Mouse (Mus musculus) ovary, postnatal 14 days (tissue): ENCODE results near the gene Krt79.

ENCODE experiments used
- DNase-seq: peaks from one replicate; pipeline ENCODE4 v3.0.0; 2022; ENCODE audit warnings: low spot score

Gene Krt79

GRCm38 (mm10) chr15:101940274-101940829, at the start of gene Krt79:
Gene Krt79, minus strand, starts transcription at chr15:101940324.
- no peak for DNase-seq

GRCm38 (mm10) chr15:101988714-101989113, 48.6 kb upstream of the Krt79 start:
- no peak for DNase-seq

DNA sequence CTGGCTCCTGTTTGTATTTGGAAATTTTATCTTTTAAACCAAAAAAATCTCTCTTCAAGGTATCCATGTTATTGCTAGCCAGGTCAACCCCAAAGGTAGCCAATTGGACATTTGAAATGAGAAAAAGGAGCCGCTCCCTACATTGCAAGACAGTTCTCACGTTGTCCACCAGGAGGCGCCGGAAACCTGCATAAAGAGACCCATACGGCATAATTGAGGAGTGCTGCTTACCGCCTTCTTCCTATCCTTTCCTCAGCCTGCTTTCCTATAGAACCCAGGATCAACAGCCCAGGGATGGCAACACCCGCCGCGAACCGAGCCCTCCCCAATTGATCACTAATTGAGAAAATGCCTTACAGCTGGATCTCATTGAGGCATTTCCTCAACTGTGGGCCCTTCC, 48.0 kb upstream of the Krt79 start:
- DNase-seq, result peak; percentile 89

DNA sequence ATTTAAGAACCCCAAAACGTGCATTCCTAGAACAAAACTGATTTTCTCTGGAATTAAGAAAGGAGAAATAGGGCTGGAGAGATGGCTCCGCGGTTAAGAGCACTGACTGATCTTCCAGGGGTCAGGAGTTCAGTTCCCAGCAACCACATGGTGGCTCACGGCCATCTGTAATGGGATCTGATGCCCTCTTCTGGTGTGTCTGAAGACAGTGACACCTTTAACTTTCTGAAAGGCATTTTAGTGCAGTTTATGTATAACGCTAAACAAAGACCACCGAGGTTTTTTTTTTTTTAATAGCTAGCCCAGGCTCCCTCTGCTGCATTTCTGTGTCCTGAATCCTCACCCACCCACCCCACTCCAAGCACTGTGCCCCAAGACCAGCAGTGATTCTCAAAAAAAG, 44.6 kb upstream of the Krt79 start:
- DNase-seq, result no peak

DNA sequence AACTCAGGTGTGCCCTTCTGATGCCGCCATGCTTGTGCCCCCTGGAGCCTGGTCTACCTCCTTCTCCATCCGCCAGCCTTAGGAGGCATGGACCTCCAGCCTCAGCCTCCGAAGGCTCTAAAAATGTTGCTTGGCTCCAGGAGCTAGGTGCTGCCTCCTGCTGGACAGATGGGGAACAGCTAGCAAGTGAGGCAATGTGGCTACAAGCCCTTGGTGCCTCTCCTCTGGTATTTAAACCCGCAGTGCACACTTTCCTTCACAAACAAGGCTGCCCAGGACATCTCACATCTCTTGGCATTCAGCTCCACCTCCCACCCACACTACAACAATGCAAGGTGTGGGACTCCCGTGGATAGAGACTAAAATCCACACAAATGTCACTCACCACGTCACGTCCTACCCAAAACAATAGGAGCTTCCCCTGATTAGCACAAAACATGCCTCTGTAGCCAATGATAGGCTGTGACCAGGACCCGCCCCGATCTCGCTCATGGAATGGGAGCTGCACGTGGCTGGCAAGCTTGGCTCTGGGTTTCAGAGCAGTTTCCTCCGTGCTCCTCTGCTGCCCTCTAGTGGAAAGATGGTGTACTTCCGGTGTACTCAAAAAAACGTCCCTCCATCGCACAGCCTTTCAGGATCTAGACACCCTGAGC, 44.0 kb upstream of the Krt79 start:
- peak; percentile 96 for DNase-seq

DNA sequence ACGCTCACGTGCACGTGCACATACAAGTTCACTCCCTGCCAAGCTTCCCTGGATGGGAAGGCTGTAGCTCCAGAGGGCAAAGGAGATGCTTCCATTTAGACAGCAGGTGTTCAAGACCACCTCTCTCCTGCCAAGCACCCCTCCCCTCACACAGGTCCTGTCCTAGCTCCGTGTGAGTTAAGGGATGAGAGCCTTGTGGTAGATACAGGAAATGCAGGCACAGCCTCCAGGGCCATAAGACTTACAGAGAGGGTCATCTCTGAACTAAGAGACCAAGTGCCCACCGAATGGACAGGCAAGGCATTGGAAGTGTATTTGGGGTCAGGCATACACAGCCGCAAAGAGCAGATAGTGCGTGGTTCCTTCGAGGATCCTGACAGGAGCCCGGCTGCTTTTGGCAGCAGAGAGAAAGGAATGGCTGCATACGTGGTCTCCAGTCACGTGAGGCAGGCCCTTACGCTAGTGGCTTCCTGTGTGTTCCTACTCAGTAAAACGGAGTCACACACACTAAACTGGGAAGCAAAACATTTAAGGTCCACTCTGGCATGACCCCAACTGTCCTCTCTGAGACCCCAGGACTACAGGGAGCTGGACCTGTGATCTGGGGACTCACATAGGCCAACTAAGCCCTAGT, 43.3 kb upstream of the Krt79 start:
- no peak for DNase-seq

DNA sequence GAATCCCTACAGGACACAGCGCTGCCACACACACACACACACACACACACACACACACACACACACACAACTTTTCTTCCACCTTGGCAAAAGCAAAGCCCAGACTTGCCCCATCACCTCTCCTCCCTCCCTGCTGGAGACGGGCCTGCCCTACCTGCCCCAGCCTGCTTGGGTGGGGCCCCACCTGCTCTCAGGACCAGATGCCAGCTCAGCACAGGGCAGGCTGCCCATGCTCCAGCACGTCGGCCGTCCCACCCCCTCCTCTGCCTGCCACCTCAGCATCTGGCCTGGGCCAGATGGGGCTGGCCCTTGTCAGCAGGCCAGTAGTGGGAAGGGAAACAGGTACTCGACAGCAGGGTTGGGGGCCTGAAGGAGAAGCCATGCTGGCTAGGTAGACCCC, 40.7 kb upstream of the Krt79 start:
- no peak for DNase-seq

DNA sequence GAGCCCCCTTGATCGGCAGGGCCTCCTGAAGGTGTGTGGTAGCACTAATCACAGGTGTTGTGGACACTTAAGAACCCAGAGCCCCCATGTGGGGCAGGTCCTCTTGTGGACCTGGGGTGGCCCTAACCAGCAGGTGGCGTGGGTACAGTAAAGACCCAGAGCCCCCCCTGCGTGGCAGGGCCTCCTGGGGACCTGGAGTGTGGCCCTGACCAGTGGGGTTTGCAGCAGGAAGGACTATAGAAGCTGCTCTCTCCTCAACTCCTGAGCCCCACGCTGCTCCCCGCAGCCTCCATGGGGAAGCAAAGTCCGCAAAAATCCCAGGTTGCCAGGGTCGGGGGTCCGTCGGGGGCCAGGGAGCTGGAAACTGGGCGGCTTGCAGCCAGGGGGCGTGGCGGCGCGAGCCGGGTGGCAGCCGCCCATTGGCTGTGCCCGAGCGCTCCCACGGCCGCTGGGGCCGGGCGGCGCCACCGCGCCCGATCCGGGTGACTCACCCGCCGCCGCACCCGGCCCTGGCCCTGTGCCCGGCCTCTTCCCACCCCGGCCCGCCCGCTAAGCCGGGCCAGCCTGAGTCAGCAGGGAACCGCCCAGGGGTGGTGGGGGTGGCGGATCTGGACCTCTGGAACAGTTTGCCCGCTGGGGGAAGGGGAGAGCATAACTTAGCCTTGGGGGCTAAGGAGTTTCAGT, 37.1 kb upstream of the Krt79 start:
- peak; percentile 91 for DNase-seq

GRCm38 (mm10) chr15:101976641-101977040, 36.5 kb upstream of the Krt79 start:
- no peak for DNase-seq

- DNase-seq, result peak; percentile 35
Observed at GRCm38 (mm10) chr15:101976023-101976422, 35.9 kb upstream of the Krt79 start.

DNA sequence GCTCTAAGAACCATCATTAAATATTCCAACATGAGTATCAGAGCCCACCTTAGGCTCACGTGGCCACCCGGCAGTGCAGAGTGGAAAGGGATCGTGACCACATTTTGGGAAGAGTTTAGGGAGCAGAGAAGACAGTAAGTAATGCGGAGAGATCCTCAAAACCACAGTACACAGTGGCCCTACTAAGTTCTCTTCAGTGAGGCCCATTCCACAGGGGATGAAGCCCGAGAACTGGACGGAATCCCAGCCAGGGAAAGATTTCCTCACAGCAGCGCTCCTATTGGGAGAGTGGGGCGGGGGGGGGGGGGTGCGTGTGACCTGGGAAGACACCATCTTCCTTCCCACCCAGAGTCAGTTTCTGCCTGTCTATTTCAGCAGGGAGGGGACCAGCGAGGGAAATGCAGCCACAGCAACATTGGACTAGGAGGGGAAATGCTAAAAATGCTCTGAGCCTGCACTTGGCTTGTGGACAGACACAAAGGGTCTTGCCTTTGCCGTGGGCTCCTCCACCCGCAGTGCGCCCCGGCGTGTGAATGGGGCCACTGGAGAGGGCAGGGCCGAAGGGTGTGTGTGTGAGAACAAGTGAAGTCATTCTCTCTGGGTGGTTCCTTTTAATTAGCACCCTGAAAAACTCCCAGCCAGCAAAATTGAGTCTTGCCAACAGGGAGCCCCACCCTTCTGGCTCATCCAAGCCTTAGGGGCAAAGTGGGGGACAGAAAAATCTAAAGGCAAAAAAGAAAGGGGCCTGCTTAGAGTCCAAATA, 34.1 kb upstream of the Krt79 start:
- no peak for DNase-seq

DNA sequence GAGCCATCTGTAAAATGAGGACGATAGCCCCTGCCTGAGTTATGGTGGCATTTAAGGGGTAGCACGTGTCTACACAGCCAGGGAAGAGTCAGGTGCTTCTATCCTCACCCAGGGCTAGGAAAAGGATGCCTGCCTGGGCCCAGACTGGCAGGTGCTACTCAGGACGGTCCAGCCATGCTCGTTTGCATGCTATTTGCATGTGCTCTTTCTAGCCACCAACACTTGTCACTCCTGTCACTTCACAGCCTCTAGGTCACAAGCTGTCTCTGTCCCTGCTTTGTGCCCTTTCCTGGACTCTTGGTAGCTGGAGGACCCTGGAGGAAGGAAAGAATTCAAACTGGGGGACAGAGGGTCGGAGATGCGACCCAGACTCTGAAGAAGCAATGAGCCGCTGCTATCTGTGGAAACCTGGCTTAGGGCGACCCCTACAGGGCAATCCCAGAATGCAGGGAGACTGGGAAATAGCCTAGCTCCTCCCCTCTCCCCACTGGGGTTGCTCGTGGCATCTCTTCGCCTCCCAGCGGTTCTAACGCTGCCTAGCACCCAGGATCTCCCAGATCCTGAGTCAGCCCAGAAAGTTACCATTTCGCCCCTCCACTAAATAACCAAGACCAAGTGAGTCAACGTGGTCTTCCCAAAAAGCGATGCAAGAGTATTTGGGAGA, 33.4 kb upstream of the Krt79 start:
- DNase-seq, result peak; percentile 99

GRCm38 (mm10) chr15:101970536-101970935, 30.4 kb upstream of the Krt79 start:
- DNase-seq, result peak; percentile 61

GRCm38 (mm10) chr15:101966808-101967207, 26.7 kb upstream of the Krt79 start:
- no peak for DNase-seq

DNA sequence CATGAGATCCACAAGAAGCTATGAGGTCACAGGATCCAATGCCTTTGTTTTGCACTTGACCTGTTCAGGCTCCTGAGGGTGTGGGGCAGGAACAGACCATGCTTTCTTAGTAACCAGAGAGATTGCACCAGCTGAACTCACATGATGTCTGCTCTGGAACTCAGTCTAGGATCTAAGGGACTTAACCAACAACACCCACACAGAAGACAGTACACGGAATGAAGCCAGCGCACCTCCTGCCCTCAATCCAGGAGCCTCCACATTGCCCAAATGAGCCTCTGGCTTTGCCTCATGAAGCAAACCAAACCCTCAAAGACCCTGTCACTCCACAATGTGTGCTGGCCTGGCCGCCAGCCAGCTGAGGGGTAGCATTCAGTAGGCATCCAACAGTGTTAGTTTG, 18.8 kb upstream of the Krt79 start:
- no peak for DNase-seq

DNA sequence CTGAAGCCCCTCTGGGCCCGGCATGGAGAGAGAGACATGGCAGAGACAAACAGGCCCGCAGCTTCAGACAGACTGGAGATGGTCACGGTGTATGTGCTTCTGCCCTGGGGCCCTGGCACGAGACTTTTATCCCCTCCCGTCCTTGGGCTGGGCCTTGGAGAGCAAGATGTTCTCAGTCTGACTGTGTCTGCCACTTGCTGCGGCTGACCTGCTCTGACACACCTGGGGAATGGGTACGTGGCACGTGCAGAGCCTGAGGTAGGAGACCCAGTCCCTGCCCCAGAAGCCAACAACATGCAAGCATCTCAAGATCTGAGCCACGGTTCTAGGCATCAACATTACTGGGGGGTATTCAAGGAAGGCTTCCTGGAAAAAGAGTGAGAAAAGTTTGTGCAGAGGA, 14.1 kb upstream of the Krt79 start, which contains the start of gene Krt78:
Gene Krt78 (minus strand): TSS at position 101 of the 400 bp plus-strand sequence.
- DNase-seq, result no peak

- no peak for DNase-seq
Observed at GRCm38 (mm10) chr15:101952733-101953474, 12.8 kb upstream of the Krt79 start.

- DNase-seq, result no peak
Observed at GRCm38 (mm10) chr15:101945430-101945829, 5.3 kb upstream of the Krt79 start.

DNA sequence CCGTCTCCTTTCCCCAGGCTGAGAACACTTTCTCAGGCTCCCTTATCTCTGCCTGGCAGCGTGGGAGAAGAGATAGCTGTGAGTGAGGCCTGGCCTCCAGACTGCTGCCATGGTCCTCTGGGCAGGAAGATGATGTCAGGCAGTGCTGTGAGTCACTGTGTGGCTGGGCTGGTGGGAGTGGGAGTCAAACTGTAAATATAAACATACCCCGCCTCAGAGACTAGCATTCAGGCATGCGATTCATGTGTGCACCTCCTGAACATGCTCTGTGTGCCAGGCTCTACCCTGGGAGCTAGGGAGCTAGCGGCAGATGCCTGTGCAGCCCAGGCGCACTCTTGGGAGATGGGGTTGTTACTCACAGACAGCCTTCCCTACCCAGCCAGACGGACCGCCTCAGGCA, 1.8 kb upstream of the Krt79 start:
- DNase-seq, result no peak

GRCm38 (mm10) chr15:101938600-101939308, 1.4 kb downstream of the Krt79 start:
- no peak for DNase-seq
